Mouse (Mus musculus) T-helper 1 cell (primary cell): ENCODE data around the gene Olfr1472.
"Not testable (repeated sequence)": the region's sequence is repeated elsewhere in the genome, so short reads cannot be mapped to it uniquely, and the experiment has no call there.

ENCODE experiments used
- in situ Hi-C: fragments of 300-600 bp; cut with MboI, MseI; formaldehyde crosslinking; loops from one replicate; pipeline ENCODE4 v1.15.1; 2025; ENCODE audit warnings: high pct_unique_total_duplicates

Gene Olfr1472

GRCm38 (mm10) chr19:13455986-13456385 lies at the start of gene Olfr1472:
TSS of gene Olfr1472 (minus strand) at chr19:13456086.
- in situ Hi-C loops = no loop called here

GRCm38 (mm10) chr19:13500246-13500645 lies 44.4 kb upstream of the Olfr1472 start, which contains the start of gene Olfr1477:
TSS of gene Olfr1477 (plus strand) at chr19:13500546.
- in situ Hi-C loops = no loop called here

- in situ Hi-C loops = no loop called here
Measured at GRCm38 (mm10) chr19:13480096-13480495, 24.2 kb upstream of the Olfr1472 start, which contains the start of gene Olfr1475. TSS of gene Olfr1475 (minus strand) at chr19:13480196.

- in situ Hi-C loops = not testable (repeated sequence)
Measured at GRCm38 (mm10) chr19:13469265-13469664, 13.4 kb upstream of the Olfr1472 start, which contains the start of gene Olfr1474. TSS of gene Olfr1474 (plus strand) at chr19:13469565.

- in situ Hi-C loops = not testable (repeated sequence)
Measured at GRCm38 (mm10) chr19:13443109-13443508, 12.8 kb downstream of the Olfr1472 start, which contains the start of gene Olfr1471. TSS of gene Olfr1471 (plus strand) at chr19:13443409.

GRCm38 (mm10) chr19:13407549-13407948 lies 48.3 kb downstream of the Olfr1472 start, which contains the start of gene Olfr1469:
TSS of gene Olfr1469 (plus strand) at chr19:13407849.
- in situ Hi-C loops = no loop called here
